Mouse (Mus musculus) heart, embryonic 10.5 days (tissue): Measurements from ENCODE around the gene Nfic. TPM values are rescaled to one million over a fixed set of nuclear protein-coding genes. Genes with fewer than 3 reads are reported as not detected.

Source experiments
- DNase-seq: peaks from one replicate; pipeline ENCODE4 v3.0.0-alpha.2; 2017; ENCODE audit warnings: low spot score
- H3K27ac ChIP-seq: fragments of 300-500 bp; sonication (generic); 2 replicates; pipeline ENCODE4 v1.5.1; 2016; ENCODE audit warnings: mild to moderate bottlenecking
- H3K27me3 ChIP-seq: fragments of 300-500 bp; sonication (generic); 2 replicates; pipeline ENCODE4 v1.6.1; 2016; ENCODE audit warnings: mild to moderate bottlenecking; ENCODE audit not compliant: poor library complexity, insufficient read depth, severe bottlenecking
- H3K36me3 ChIP-seq: fragments of 300-500 bp; sonication (generic); 2 replicates; pipeline ENCODE4 v1.6.1; 2016; ENCODE audit warnings: mild to moderate bottlenecking, moderate library complexity
- H3K4me1 ChIP-seq: fragments of 300-500 bp; sonication (generic); 2 replicates; pipeline ENCODE4 v1.6.1; 2016; ENCODE audit warnings: mild to moderate bottlenecking
- H3K4me3 ChIP-seq: fragments of 300-500 bp; sonication (generic); 2 replicates; pipeline ENCODE4 v1.5.1; 2016; ENCODE audit warnings: mild to moderate bottlenecking, moderate library complexity
- H3K9me3 ChIP-seq: fragments of 300-500 bp; sonication (generic); 2 replicates; pipeline ENCODE4 v1.6.1; 2016; ENCODE audit warnings: mild to moderate bottlenecking, moderate library complexity
- WGBS: fragments of 180-500 bp; shearing (Covaris S2); methylation state at CpG from one replicate; pipeline ENCODE4 v1.1.7; 2016; 5-methylcytosine and 5-hydroxymethylcytosine counted together
- polyA plus RNA-seq: library from polyadenylated mRNA; unstranded; fragments of >200 nt; fragmentation: Nextera tagmentation; extraction: Ambion mirVana; gene quantifications from 2 replicates; pipeline ENCODE4 v1.2.1, GENCODE M21; 2016

The Nfic gene
- 23.0 and 24.3 TPM in 2 replicates for polyA plus RNA-seq

DNA sequence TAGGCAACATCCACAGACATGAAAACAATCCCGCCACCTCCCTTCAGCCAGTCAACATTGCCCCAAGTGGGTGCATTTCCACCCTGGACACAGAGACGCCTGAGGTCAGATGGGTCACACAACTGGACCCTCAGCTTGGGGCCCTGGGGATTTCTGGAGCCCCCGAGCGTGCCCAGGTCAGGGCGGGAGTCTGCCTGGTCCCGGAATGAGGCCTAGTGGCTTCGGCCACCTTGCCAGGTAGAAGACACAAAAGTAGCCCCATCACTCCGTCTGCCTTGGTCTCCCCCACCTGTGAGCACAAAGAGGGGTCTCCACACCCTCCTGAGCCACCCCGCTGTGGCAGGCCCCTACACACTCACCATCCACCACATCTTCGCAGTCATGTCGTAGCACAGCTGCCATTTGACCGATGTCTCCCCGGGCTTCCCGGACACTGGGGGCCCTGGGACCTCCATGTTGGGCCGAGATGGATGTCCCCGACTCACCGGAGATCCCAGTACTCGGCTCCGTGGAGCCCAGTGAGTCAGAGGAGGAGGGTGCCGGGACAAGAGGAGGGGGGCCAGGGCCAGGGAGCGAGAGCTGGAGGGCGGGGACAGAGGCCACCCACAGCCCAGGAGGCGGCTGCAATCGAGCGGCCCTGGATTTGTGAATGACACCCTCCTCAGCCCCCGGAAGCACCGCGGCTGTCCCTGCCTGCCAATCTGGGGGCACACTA, at the start of gene Nfic:
TSS of gene Nfic (minus strand) at position 455 of the 715 bp plus-strand sequence.
- Histone ChIP-seq H3K9me3 (no peaks in the 10 kb centered on the region), H3K4me1 (peaks cover 14% of the 10 kb centered on the region), H3K4me3 (no peak within 1 kb of the TSS), H3K36me3 (no peaks in the 10 kb centered on the region), H3K27ac (no peak within 1 kb of the TSS), H3K27me3 (peaks cover 96% of the 10 kb centered on the region)
- 60% methylated on average over 28 of the region's 28 CpGs for WGBS
- DNase-seq = no peak

DNA sequence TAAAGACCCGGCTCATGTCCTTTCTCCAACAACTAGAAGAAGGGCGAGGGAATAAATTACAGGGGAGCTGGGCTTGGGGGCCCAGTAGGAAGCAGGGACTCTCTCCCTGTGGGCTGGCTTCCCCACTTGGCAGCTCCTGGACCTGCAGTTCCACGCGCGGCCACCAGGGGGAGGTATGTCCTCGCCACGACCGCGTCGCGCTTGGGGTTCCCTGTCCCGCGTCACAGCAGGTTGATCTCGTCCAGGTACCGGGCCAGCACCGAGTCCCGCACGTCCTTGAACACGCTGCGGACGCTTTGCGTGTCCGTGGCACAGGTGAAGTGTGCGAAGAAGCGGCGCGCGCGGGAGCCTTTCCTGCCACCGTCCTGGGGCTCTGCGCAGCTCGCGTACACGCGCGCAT, 47.2 kb upstream of the Nfic start:
- DNase-seq = peak; percentile 92
- WGBS = 8% methylated on average over 36 of the region's 36 CpGs
- peaks cover 17% of the 10 kb centered on the region; the same call in 1 of the 2 replicates for H3K4me1 ChIP-seq
- H3K4me3 ChIP-seq = peak overlapping the region; percentile 51
- H3K9me3 ChIP-seq = no peaks in the 10 kb centered on the region
- H3K27me3 ChIP-seq = peaks cover 8% of the 10 kb centered on the region
- no peaks in the 10 kb centered on the region for H3K36me3 ChIP-seq
- 0 out of 2 replicates have a peak overlapping the region, but pooled peaks have one; percentile 3 for H3K27ac ChIP-seq

DNA sequence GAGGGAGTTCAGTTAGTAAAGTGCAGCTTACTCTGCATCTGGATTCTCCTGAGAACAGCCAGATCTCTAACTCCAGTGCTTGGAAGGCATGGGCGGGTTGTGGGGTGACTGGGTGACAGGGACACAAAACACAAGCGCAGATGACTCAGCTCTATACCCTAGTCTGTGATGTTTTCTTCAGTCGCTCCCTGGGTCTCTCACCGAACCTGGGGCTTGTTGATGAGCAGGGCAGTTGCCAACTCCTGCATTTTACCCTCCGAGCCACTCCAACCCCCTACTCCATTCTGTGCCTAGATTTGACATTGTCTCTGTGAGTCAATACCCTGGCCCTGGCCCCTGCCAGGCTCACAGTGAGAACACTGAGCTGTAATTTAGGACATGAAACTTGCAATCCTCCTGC, 46.4 kb upstream of the Nfic start:
- Histone ChIP-seq H3K9me3 (no peaks in the 10 kb centered on the region), H3K27ac (no peak overlapping the region), H3K4me1 (peaks cover 20% of the 10 kb centered on the region; the same call in 1 of the 2 replicates), H3K4me3 (no peak overlapping the region), H3K36me3 (no peaks in the 10 kb centered on the region), H3K27me3 (peaks cover 8% of the 10 kb centered on the region)
- WGBS = 75% methylated on average over 5 of the region's 5 CpGs
- DNase-seq = no peak

DNA sequence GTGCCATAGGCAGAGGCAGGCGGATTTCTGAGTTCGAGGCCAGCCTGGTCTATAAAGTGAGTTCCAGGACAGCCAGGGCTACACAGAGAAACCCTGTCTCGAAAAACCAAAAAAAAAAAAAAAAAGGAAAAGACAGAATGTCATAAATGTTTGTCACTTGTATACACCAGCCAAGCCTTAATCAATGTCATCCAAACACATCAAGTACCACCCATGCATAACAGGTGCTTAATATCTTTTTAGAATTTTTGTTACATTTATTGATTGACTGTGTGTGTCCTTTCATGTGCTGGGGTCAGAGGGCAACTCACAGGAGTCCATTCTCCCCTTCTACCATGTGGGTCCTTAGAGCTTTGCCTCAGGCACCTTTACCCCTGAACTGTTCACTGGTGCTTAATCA, 44.6 kb upstream of the Nfic start, which contains the start of gene S1pr4:
TSS of gene S1pr4 (minus strand) at position 101 of the 400 bp plus-strand sequence.
- 72% methylated on average over 3 of the region's 3 CpGs for WGBS
- H3K36me3 ChIP-seq = no peaks in the 10 kb centered on the region
- no peak within 1 kb of the TSS for H3K4me3 ChIP-seq
- H3K27me3 ChIP-seq = peaks cover 8% of the 10 kb centered on the region
- H3K27ac ChIP-seq = 0 out of 2 replicates have a peak within 1 kb of the TSS, but pooled peaks have one; percentile 49
- peaks cover 28% of the 10 kb centered on the region for H3K4me1 ChIP-seq
- no peak for DNase-seq
- H3K9me3 ChIP-seq = no peaks in the 10 kb centered on the region

DNA sequence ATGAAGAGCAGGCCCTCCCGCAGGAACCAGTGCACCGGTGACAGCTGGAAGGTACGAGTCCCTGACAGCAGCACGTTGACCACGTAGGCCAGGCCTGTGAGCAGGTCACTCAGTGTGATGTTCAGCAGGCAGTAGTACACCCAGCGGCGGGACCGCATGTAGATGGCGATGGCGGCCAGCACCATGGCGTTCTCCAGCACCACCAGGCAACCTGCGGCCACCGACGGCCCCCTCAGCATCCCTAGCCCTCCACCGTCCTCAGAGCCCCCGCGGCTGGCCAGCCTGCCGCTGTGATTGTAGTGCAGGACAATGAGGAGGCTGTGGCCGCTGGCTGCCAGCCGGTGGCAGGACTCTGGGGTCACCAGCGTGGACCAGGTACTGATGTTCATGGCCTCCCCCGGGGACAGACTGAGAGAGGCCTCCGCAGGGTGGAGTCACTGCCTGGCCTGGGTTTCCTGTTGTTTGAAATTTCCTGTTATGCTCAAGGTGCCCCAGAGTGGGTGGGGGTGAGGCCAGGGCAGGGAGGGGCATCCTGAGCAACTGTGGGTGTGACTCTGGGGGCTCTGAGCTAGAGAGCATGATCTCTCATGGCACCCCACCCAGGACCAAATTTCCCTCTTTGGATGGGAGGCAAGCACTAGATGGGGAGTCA, 43.9 kb upstream of the Nfic start:
- Histone ChIP-seq H3K27ac (0 out of 2 replicates have a peak overlapping the region, but pooled peaks have one; percentile 49), H3K9me3 (no peaks in the 10 kb centered on the region), H3K27me3 (peaks cover 8% of the 10 kb centered on the region), H3K36me3 (no peaks in the 10 kb centered on the region), H3K4me3 (no peak overlapping the region), H3K4me1 (peaks cover 34% of the 10 kb centered on the region)
- 65% methylated on average over 22 of the region's 23 CpGs for WGBS
- DNase-seq = no peak

DNA sequence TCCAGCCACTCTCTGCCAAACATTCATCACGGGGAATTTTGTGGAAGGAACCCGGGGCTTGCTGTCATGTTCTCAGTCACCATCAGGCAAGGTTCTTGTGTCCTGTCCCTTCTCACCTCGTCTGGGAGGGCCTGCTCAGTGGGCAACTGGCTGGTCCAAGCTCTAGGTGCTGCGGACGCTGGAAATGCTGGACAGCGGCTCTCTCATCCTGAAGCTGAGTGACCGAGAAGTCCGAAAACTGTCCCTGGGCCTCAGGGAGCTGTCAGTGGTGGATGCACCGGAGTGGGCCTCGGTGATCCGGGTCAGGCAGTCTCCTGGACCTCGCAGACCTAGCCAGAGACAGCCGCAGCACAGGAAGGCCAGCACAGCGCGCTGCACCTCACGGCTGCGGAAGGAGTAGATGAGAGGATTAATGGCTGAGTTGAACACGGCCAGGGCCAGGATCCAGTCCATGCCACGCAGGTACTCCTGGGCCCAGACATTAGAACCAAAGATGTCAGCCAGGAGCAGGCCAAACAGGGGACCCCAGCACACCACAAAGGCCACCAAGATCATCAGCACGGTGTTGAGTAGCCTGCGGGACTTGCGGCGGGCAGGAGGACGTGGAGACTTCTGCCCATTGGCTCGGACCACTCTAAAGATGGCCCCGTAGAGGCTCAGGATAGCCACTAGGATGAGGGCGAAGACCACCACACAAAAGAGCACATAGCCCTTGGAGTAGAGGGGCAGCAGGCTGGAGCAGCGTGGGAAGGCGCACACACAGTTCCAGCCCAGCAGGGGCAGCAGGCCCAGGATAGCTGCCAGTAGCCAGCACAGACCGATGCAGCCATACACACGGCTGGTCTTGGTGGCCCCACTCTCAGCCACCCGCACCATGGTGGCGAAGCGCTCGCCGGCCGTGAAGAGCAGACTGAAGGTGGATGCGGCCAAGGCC, 43.1 kb upstream of the Nfic start:
- Histone ChIP-seq H3K27ac (no peak overlapping the region), H3K36me3 (peaks cover 2% of the 10 kb centered on the region; the same call in 1 of the 2 replicates), H3K4me3 (no peak overlapping the region), H3K27me3 (peaks cover 6% of the 10 kb centered on the region), H3K9me3 (no peaks in the 10 kb centered on the region), H3K4me1 (peaks cover 42% of the 10 kb centered on the region)
- WGBS = 80% methylated on average over 38 of the region's 38 CpGs
- DNase-seq = no peak

DNA sequence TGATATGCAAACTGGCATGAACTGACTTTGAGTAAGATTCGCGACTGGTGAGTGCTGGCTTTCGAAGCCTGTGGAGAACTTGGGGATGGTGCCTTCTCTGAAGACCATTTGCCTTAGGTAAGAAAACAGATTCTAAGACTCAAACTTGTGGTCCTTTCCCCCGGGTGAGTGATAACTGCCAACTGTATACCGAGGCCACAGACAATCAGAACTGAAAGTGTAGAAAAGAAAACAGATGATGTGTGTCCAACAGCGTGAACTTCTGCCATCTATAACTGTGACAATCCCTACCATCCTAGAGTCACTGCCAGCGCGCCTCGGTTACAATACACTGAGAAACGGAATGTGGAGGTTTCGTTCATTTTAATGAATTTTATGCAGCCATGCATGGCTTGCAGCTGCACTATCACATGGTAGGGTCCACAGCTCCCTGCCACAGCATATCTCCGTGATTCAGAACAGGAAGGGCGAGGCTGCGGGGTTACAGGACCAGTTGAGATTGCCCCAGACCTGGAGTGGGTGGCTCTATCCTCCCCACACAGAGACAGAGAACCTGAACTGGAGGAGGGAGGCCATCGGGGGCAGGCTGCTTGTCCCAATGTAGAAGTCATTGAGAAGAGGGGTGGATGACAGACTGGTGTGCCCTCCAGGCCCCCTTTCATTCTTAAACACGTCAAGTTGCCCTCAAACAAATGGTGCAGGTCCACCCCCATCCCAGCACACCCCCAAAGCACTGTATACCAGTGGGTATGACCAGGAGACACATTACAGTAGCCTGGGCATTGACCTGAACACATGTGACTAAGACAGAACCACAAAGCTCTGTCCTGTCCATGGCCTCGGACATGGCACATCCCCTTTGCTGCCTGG, 42.2 kb upstream of the Nfic start:
- Histone ChIP-seq H3K27me3 (no peaks in the 10 kb centered on the region), H3K4me1 (peaks cover 42% of the 10 kb centered on the region), H3K36me3 (peaks cover 11% of the 10 kb centered on the region), H3K9me3 (no peaks in the 10 kb centered on the region), H3K4me3 (peak overlapping the region; percentile 69; the same call in 1 of the 2 replicates), H3K27ac (0 out of 2 replicates have a peak overlapping the region, but pooled peaks have one; percentile 88)
- 79% methylated on average over 17 of the region's 17 CpGs for WGBS
- DNase-seq = no peak

DNA sequence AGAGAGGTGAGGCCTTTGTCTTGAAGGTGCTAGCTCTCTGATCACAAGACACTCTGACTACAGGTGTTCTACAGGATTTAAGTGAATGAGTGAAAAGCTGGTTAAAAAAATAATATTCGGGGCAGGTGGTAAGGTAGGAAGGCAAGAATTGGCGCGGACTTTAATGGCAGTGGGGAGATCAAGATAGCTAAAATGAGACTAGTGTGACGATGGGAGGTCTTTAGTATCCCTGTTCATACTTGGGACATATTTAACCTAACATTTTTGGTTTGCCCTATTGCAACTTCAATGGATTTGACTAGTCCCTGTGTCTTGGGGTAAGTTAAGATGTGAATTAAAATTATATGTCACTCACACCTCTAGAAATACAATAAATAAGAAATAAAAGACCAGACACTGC, 41.5 kb upstream of the Nfic start:
- Histone ChIP-seq H3K36me3 (peaks cover 18% of the 10 kb centered on the region), H3K27ac (peak overlapping the region; percentile 88), H3K9me3 (no peaks in the 10 kb centered on the region), H3K4me3 (peak overlapping the region; percentile 69), H3K4me1 (peaks cover 40% of the 10 kb centered on the region), H3K27me3 (no peaks in the 10 kb centered on the region)
- 34% methylated on average over 4 of the region's 4 CpGs for WGBS
- no peak for DNase-seq

DNA sequence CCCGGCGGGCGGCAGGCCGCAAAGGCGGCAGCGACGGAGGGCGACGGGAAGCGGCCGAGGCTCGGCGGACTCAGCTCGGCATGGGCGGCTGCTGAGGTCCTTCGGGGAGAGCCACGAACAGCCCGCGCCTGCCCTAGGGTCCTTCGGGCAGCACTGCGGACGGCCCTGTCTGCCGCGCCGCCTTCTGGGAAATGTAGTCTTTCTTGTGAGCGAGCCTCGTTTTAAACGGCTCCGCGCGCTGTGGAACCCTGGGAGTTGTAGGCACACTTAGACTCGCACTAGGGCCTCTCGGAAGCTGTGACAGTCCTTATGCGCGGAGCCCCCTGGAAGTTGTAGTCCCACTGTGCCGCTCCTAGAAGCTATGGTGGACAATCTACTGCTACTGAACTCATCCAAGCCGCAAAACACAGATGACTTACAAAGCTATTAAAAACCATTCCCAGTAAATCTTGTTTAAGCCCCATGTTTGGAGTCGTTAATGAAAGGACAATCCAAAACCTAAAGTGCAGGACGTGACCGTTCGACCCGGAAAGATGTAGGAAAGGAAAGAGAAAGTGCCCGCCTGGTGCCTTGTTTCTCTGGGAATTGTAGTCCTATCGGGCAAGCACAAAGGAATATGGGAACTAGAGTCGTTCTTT, 40.9 kb upstream of the Nfic start, which contains the start of gene Ncln:
TSS of gene Ncln (minus strand) at position 129 of the 638 bp plus-strand sequence.
- under 1% methylated on average over 45 of the region's 45 CpGs for WGBS
- peak; percentile 100 for DNase-seq
- Histone ChIP-seq H3K27ac (peak within 1 kb of the TSS; percentile 88), H3K4me3 (peak within 1 kb of the TSS; percentile 69), H3K36me3 (peaks cover 24% of the 10 kb centered on the region), H3K27me3 (no peaks in the 10 kb centered on the region), H3K4me1 (peaks cover 40% of the 10 kb centered on the region), H3K9me3 (no peaks in the 10 kb centered on the region)

DNA sequence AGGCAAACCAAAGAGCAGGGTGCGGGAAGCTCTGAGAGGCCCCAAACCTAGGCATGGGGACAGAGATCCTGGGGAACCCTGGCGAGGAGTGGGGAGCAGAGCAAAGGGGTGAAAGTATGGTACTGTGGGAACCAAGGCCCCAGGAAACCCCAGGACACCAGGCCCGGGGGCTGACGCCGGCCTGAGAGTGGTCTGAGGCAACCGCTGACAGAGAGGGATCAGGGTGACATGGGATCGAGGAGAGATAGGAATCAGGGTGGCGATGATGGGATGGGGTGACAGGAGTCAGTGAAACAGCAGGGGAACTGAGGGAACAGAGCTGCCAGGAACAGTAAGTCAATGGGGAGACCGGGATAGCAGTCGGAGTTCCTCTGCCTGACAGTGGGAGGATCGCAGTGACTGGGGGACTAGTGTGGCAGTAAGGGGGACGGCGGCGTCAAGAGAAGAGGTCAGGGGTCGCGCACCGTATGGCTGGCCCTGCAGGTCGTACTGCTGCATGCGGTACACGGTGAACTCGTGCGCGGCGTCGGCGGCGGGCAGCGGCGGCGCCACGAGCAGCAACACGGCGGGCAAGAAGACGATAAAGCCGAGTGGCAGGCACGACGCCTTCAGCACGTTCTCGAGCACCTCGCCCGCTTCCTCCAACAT, 40.3 kb upstream of the Nfic start:
- H3K27ac ChIP-seq = peak overlapping the region; percentile 88
- H3K36me3 ChIP-seq = peaks cover 30% of the 10 kb centered on the region
- H3K4me1 ChIP-seq = peaks cover 40% of the 10 kb centered on the region
- no peaks in the 10 kb centered on the region for H3K27me3 ChIP-seq
- peak overlapping the region; percentile 69 for H3K4me3 ChIP-seq
- 2% methylated on average over 41 of the region's 41 CpGs for WGBS
- DNase-seq = no peak
- H3K9me3 ChIP-seq = no peaks in the 10 kb centered on the region

DNA sequence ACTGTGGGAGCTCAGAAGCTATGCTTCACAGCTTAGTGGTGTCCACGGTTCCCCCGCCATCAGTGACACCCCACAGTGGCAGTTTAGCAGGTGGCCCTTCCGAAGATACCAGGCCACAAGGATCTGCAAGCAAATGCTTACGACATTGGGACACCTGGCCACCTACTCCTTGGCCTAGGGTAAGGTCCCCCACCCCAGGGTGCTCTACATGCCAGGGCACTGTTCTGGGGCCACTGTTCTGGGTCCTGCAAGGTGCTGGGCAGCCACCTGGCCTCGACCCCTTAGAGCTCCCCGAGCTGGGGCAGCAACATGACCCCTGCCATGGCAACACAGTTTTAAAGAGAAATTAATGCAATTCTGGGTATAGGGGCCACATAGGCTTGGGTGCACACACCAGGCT, 39.7 kb upstream of the Nfic start:
- H3K9me3 ChIP-seq = no peaks in the 10 kb centered on the region
- peaks cover 36% of the 10 kb centered on the region for H3K36me3 ChIP-seq
- peaks cover 40% of the 10 kb centered on the region for H3K4me1 ChIP-seq
- H3K27me3 ChIP-seq = no peaks in the 10 kb centered on the region
- no peak for DNase-seq
- H3K4me3 ChIP-seq = peak overlapping the region; percentile 69
- WGBS = 66% methylated on average over 6 of the region's 6 CpGs
- peak overlapping the region; percentile 88 for H3K27ac ChIP-seq
